7 mouse cellular contexts compared by ENCODE assay signal in the genomic region with DNA sequence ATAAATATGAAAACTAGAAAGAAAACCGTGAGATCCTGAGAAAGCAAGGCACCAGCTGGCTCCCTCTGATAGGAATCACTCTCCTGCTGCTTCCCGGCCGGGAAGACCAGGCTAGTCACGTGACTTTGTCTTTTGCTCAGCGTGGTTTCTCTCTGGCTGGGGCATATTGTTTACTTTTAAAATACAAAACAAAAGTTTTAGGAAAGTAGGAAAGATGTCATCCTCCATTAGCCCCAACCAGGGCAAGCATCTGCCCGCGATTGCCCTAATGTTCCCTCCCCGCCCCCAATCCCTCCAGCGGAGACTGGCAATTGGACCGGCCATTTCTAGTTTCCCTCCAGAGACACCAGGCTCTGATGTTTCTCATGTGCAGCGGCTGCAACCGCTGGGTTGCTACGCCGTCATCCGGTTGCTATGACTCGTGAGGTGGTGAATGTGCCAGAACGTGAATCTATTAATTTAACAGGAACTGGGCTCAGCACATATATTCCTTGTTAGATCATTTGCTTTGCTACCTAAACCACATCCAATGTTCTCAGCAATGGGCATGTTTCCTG. TPM values are rescaled to one million over a fixed set of nuclear protein-coding genes. Genes with fewer than 3 reads are reported as not detected.
DNase-seq lines count a peak whose midpoint lies in the region; ATAC-seq and TF ChIP-seq lines count a peak whose summit lies in the region.

No protein-coding gene starts in this region.

- DNase-seq in adrenal gland, adult (ENCODE audit: inconsistent age in 2 of 2, low spot score in 1 of 2) = peak; percentile 76 to 92
- DNase-seq in fibroblast of lung, adult 2 months (ENCODE audit: low read depth) = peak; percentile 93
- peak; percentile 75 to 78 for DNase-seq in heart, postnatal 10 days
- peak; percentile 73 to 77 for DNase-seq in kidney, postnatal 36 days
- peak; percentile 82 for DNase-seq in lung, postnatal 0 days (ENCODE audit: low spot score)

- peaks cover 2% of the 10 kb centered on the region for H3K4me1 ChIP-seq in ES-Bruce4 (ENCODE audit: control insufficient read depth, insufficient read depth, low read length)
- peaks cover 4% of the 10 kb centered on the region; the same call in 1 of the 2 replicates for H3K4me1 ChIP-seq in lung, postnatal 0 days (ENCODE audit: insufficient read depth, low read depth, low read length)
- peaks cover 12% of the 10 kb centered on the region for H3K4me1 ChIP-seq in olfactory bulb, adult 2 months (ENCODE audit: control insufficient read depth, insufficient read depth, low read length)

- no peak overlapping the region for H3K27ac ChIP-seq in ES-Bruce4 (ENCODE audit: insufficient read depth, low read length)
- H3K27ac ChIP-seq in lung, postnatal 0 days (ENCODE audit: low read length) = no peak overlapping the region
- no peak overlapping the region for H3K27ac ChIP-seq in olfactory bulb, adult 2 months (ENCODE audit: insufficient read depth, low read depth, low read length)

- H3K4me3 ChIP-seq in ES-Bruce4 (ENCODE audit: low read depth, low read length) = no peak overlapping the region
- H3K4me3 ChIP-seq in lung, postnatal 0 days (ENCODE audit: low read depth, low read length) = peak overlapping the region; percentile 31; the same call in 1 of the 2 replicates
- H3K4me3 ChIP-seq in olfactory bulb, adult 2 months (ENCODE audit: insufficient read depth, low read depth, low read length) = peak overlapping the region; percentile 38

- H3K36me3 ChIP-seq in ES-Bruce4 (ENCODE audit: control insufficient read depth, insufficient read depth, low read length, poor library complexity, severe bottlenecking) = no peaks in the 10 kb centered on the region
- no peaks in the 10 kb centered on the region for H3K36me3 ChIP-seq in lung, postnatal 0 days (ENCODE audit: insufficient read depth, low read length)

- 3% methylated on average over 17 of the region's 17 CpGs for WGBS in lung, postnatal 0 days
- 4% methylated on average over 17 of the region's 17 CpGs for WGBS in olfactory bulb, adult 2 months

- H3K9me3 ChIP-seq in ES-Bruce4 (replicated peaks; ENCODE audit: control insufficient read depth, insufficient read depth, low read length, poor library complexity, severe bottlenecking) = no peaks in the 10 kb centered on the region
- no peaks in the 10 kb centered on the region for H3K9me3 ChIP-seq in lung, postnatal 0 days (ENCODE audit: low read length)

- H3K27me3 ChIP-seq in ES-Bruce4 (ENCODE audit: control insufficient read depth, insufficient read depth, low read length, poor library complexity, severe bottlenecking) = no peaks in the 10 kb centered on the region
- no peaks in the 10 kb centered on the region for H3K27me3 ChIP-seq in lung, postnatal 0 days (replicated peaks; ENCODE audit: insufficient read depth, low read length)

- peak overlapping the region; percentile 5; the same call in 1 of the 2 replicates for H3K9ac ChIP-seq in ES-Bruce4 (ENCODE audit: low read depth, poor library complexity, severe bottlenecking)
- H3K9ac ChIP-seq in lung, postnatal 0 days (replicated peaks; ENCODE audit: low read depth) = no peak overlapping the region

- no peak for TF ChIP-seq CTCF in ES-Bruce4 (IDR thresholded peaks at IDR 0.05; ENCODE audit: low read depth, low read length)
- TF ChIP-seq CTCF in lung, postnatal 0 days (IDR thresholded peaks at IDR 0.05) = no peak
- no peak for TF ChIP-seq CTCF in olfactory bulb, adult 2 months (IDR thresholded peaks at IDR 0.05; ENCODE audit: insufficient read depth, low read depth, low read length)

- ATAC-seq in lung, postnatal 0 days = peak; percentile 16

- intact Hi-C loops in heart, postnatal 10 days (cut with DNase I) = no loop called here

- no peak for TF ChIP-seq POLR2A in ES-Bruce4 (IDR thresholded peaks at IDR 0.05; ENCODE audit: insufficient read depth, low read length)
- no peak for TF ChIP-seq POLR2A in olfactory bulb, adult 2 months (IDR thresholded peaks at IDR 0.05; ENCODE audit: insufficient read depth, low read depth, low read length)

- TF ChIP-seq EP300 in ES-Bruce4 (IDR thresholded peaks at IDR 0.05; ENCODE audit: insufficient read depth, low read depth, low read length) = no peak
- no peak for TF ChIP-seq EP300 in lung, postnatal 0 days (IDR thresholded peaks at IDR 0.05)

- peak overlapping the region; percentile 47; the same call in 1 of the 2 replicates for H3K4me2 ChIP-seq in lung, postnatal 0 days (replicated peaks; ENCODE audit: low read depth, low read length)

RNA-seq across cellular contexts. Expression of a gene that starts 3.8 kb away (rescaled TPM):
- polyA plus RNA-seq in ES-Bruce4 (2011; ENCODE audit: insufficient read depth, insufficient read length, low read depth, missing spikeins) = 28.3 and 30.1 TPM in 2 replicates
- total RNA-seq in heart, postnatal 10 days (2021) = 10 to 100 TPM; 19.5 to 20.3 TPM
- 5.9 and 6.7 TPM in 2 replicates for polyA plus RNA-seq in lung, postnatal 0 days (2015; fragmentation: Nextera tagmentation; extraction: Ambion mirVana)
- not detected in 2 replicates for polyA plus RNA-seq in olfactory bulb, adult 2 months (2012; ENCODE audit: insufficient read depth, insufficient read length, low replicate concordance, missing spikeins)
